Mouse (Mus musculus) MEL (cell line): ENCODE results near the gene Pla2g4b. TPM values are rescaled to one million over a fixed set of nuclear protein-coding genes. Genes with fewer than 3 reads are reported as not detected.

Experiments used
- DNase-seq: peaks from one replicate; pipeline ENCODE4 v3.0.0; 2011; ENCODE audit warnings: low read depth, low spot score
- H3K27ac ChIP-seq: 2 replicates; pipeline ENCODE4 v1.5.1; 2012; ENCODE audit warnings: low read depth, mild to moderate bottlenecking, control low read depth, low read length, moderate library complexity; ENCODE audit not compliant: control insufficient read depth
- H3K27me3 ChIP-seq, 2 experiments: fragments of 150-350 bp in 1 of 2; sonication (generic) in 1 of 2; 2 replicates each; pipeline ENCODE4 v1.6.1; 2012; ENCODE audit warnings: low read length in 2 of 2, mild to moderate bottlenecking in 2 of 2, improper control_type of control experiment in 1 of 2, moderate library complexity in 1 of 2; ENCODE audit not compliant: insufficient read depth in 2 of 2, control insufficient read depth in 1 of 2
- H3K36me3 ChIP-seq, 2 experiments: 2 replicates each; pipeline ENCODE4 v1.6.1; 2012 to 2014; ENCODE audit warnings: low read length in 2 of 2, improper control_type of control experiment in 1 of 2, inconsistent platforms in 1 of 2, mild to moderate bottlenecking in 1 of 2; ENCODE audit not compliant: insufficient read depth in 2 of 2, control insufficient read depth in 1 of 2
- H3K4me1 ChIP-seq, 2 experiments: fragments of 150-350 bp in 1 of 2; sonication (generic) in 1 of 2; 2 replicates each; pipeline ENCODE4 v1.6.1; 2012; ENCODE audit warnings: low read length in 2 of 2, improper control_type of control experiment in 1 of 2, mild to moderate bottlenecking in 1 of 2; ENCODE audit not compliant: insufficient read depth in 2 of 2, control insufficient read depth in 1 of 2
- H3K4me3 ChIP-seq, 2 experiments: fragments of 150-350 bp in 1 of 2; sonication (generic) in 1 of 2; 2 replicates each; pipeline ENCODE4 v1.5.1; 2012; ENCODE audit warnings: low read depth in 2 of 2, low read length in 2 of 2, mild to moderate bottlenecking in 2 of 2, moderate library complexity in 2 of 2, control low read depth in 1 of 2, improper control_type of control experiment in 1 of 2; ENCODE audit not compliant: control insufficient read depth in 1 of 2, insufficient read depth in 1 of 2
- H3K79me2 ChIP-seq: 2 replicates; pipeline ENCODE4 v1.6.1; 2012; ENCODE audit warnings: mild to moderate bottlenecking, low read length, moderate library complexity; ENCODE audit not compliant: control insufficient read depth, poor library complexity, insufficient read depth
- H3K9ac ChIP-seq: 2 replicates; pipeline ENCODE4 v1.6.1; 2012; ENCODE audit warnings: low read depth, mild to moderate bottlenecking, control low read depth, low read length, moderate library complexity; ENCODE audit not compliant: control insufficient read depth, poor library complexity, severe bottlenecking
- H3K9me3 ChIP-seq: fragments of 150-350 bp; sonication (generic); replicated peaks from 2 replicates; pipeline ENCODE4 v1.6.1; 2012; ENCODE audit warnings: mild to moderate bottlenecking, low read length, improper control_type of control experiment, moderate library complexity; ENCODE audit not compliant: insufficient read depth
- BHLHE40 ChIP-seq: IDR thresholded peaks from 2 replicates; pipeline ENCODE4 v1.6.1; 2012; ENCODE audit warnings: low read depth, mild to moderate bottlenecking, inconsistent platforms, low read length, improper control_type of control experiment, borderline replicate concordance
- CHD2 ChIP-seq: IDR thresholded peaks from 2 replicates; pipeline ENCODE4 v1.6.1; 2011; ENCODE audit warnings: low read length, improper control_type of control experiment
- ELF1 ChIP-seq: IDR thresholded peaks from 2 replicates; pipeline ENCODE4 v1.6.1; 2014; ENCODE audit warnings: low read depth, mild to moderate bottlenecking, inconsistent platforms, low read length, improper control_type of control experiment, moderate library complexity
- HCFC1 ChIP-seq: IDR thresholded peaks from 2 replicates; pipeline ENCODE4 v1.6.1; 2012; ENCODE audit warnings: low read depth, mild to moderate bottlenecking, inconsistent platforms, low read length, improper control_type of control experiment, moderate library complexity
- MAFK ChIP-seq: IDR thresholded peaks from 2 replicates; pipeline ENCODE4 v1.6.1; 2011; ENCODE audit warnings: low read depth, mild to moderate bottlenecking, low read length, improper control_type of control experiment, borderline replicate concordance
- MEF2A ChIP-seq: IDR thresholded peaks from 2 replicates; pipeline ENCODE4 v1.6.1; 2014; ENCODE audit warnings: low read depth, mild to moderate bottlenecking, inconsistent platforms, low read length, improper control_type of control experiment; ENCODE audit not compliant: poor library complexity, insufficient replicate concordance, severe bottlenecking; ENCODE audit errors: extremely low read depth
- MXI1 ChIP-seq: IDR thresholded peaks from 2 replicates; pipeline ENCODE4 v1.6.1; 2011; ENCODE audit warnings: mild to moderate bottlenecking, low read depth, low read length, improper control_type of control experiment
- MYC ChIP-seq: IDR thresholded peaks from 2 replicates; pipeline ENCODE4 v1.6.1; 2011; ENCODE audit warnings: low read depth, mild to moderate bottlenecking, low read length, improper control_type of control experiment, moderate library complexity
- NRF1 ChIP-seq: IDR thresholded peaks from 2 replicates; pipeline ENCODE4 v1.6.1; 2014; ENCODE audit warnings: low read depth, mild to moderate bottlenecking, inconsistent platforms, low read length, improper control_type of control experiment, moderate library complexity; ENCODE audit not compliant: poor library complexity, insufficient read depth, severe bottlenecking
- POLR2A ChIP-seq, 2 experiments: IDR thresholded peaks; 2 replicates each; pipeline ENCODE4 v1.6.1; 2011 to 2012; ENCODE audit warnings: low read length in 2 of 2, mild to moderate bottlenecking in 2 of 2, control low read depth in 1 of 2, improper control_type of control experiment in 1 of 2, low read depth in 1 of 2, moderate library complexity in 1 of 2; ENCODE audit not compliant: control insufficient read depth in 1 of 2, insufficient read depth in 1 of 2, poor library complexity in 1 of 2
- RAD21 ChIP-seq: IDR thresholded peaks from 2 replicates; pipeline ENCODE4 v1.6.1; 2011; ENCODE audit warnings: mild to moderate bottlenecking, low read depth, low read length, improper control_type of control experiment
- RCOR1 ChIP-seq: IDR thresholded peaks from 2 replicates; pipeline ENCODE4 v1.6.1; 2012; ENCODE audit warnings: low read depth, mild to moderate bottlenecking, inconsistent platforms, low read length, improper control_type of control experiment
- TAL1 ChIP-seq: IDR thresholded peaks from 2 replicates; pipeline ENCODE4 v1.6.1; 2012; ENCODE audit warnings: mild to moderate bottlenecking, inconsistent platforms, low read length, moderate library complexity, mixed read lengths
- UBTF ChIP-seq: IDR thresholded peaks from 2 replicates; pipeline ENCODE4 v1.6.1; 2012; ENCODE audit warnings: low read depth, mild to moderate bottlenecking, inconsistent platforms, low read length, improper control_type of control experiment, moderate library complexity, borderline replicate concordance; ENCODE audit not compliant: insufficient read depth
- USF1 ChIP-seq: IDR thresholded peaks from 2 replicates; pipeline ENCODE4 v1.6.1; 2014; ENCODE audit warnings: low read depth, mild to moderate bottlenecking, inconsistent platforms, low read length, improper control_type of control experiment, moderate library complexity
- USF2 ChIP-seq, 2 experiments: IDR thresholded peaks; 2 replicates each; pipeline ENCODE4 v1.6.1; 2011 to 2012; ENCODE audit warnings: improper control_type of control experiment in 2 of 2, low read length in 2 of 2, borderline replicate concordance in 1 of 2, inconsistent platforms in 1 of 2, low read depth in 1 of 2, mild to moderate bottlenecking in 1 of 2; ENCODE audit not compliant: insufficient read depth in 1 of 2
- ZC3H11A ChIP-seq: IDR thresholded peaks from 2 replicates; pipeline ENCODE4 v1.6.1; 2012; ENCODE audit warnings: low read depth, mild to moderate bottlenecking, inconsistent platforms, low read length, improper control_type of control experiment
- ZKSCAN1 ChIP-seq: IDR thresholded peaks from 2 replicates; pipeline ENCODE4 v1.6.1; 2012; ENCODE audit warnings: low read depth, mild to moderate bottlenecking, inconsistent platforms, low read length, improper control_type of control experiment, moderate library complexity
- ZMIZ1 ChIP-seq: IDR thresholded peaks from 2 replicates; pipeline ENCODE4 v1.6.1; 2012; ENCODE audit warnings: low read depth, mild to moderate bottlenecking, inconsistent platforms, low read length, improper control_type of control experiment, moderate library complexity
- polyA plus RNA-seq, 2 experiments: library from polyadenylated mRNA; stranded (reverse) in 1 of 2; unstranded in 1 of 2; fragments of >175 nt in 1 of 2; fragments of >200 nt in 1 of 2; gene quantifications; 2 replicates each; pipeline versions ENCODE4 v1.2.1 to v1.2.4; 2012; ENCODE audit warnings: low replicate concordance in 2 of 2, low read depth in 1 of 2; ENCODE audit not compliant: insufficient read length in 2 of 2, insufficient read depth in 1 of 2, missing spikeins in 1 of 2
- total RNA-seq: library from RNA; depleted of rRNA; stranded (reverse); fragments of 300-350 nt; gene quantifications from 2 replicates; pipeline ENCODE4 v1.2.3, GENCODE M21; 2012

Gene Pla2g4b
- total and polyA plus RNA-seq, 3 experiments, result 0.32 to 0.54 TPM; not detected in 1

DNA sequence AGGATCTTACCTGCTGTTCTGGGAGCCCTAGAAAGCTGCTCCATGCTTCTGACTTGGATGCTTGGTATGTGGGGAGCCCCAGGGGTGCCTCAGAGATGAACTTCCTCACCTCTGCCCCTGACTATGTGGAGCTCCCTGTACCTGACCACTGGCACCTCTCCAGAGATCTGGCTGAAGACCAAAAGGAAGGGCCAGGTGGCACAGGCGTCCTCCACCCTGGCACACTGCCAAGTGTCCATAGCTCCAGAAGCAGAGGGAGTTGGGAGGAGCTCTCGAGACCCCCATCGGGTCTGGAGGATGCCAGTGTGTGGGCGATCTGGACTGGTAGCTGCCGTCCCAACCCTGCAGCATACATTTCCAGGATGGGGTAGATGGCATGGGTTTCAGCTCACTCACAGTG is 509 bp downstream of the Pla2g4b start:
- no peak for TF ChIP-seq UBTF
- TF ChIP-seq MEF2A, result no peak
- no peak for TF ChIP-seq ZKSCAN1
- TF ChIP-seq NRF1, result no peak
- TF ChIP-seq TAL1, result no peak
- no peak for TF ChIP-seq MYC
- TF ChIP-seq BHLHE40, result no peak
- TF ChIP-seq ELF1, result no peak
- no peak for TF ChIP-seq MXI1
- no peak for TF ChIP-seq CHD2
- TF ChIP-seq HCFC1, result no peak
- TF ChIP-seq, all 39 proteins: peak for 0
- Histone ChIP-seq H3K9ac (no peak overlapping the region), H3K27me3 (no peaks in the 10 kb centered on the region), H3K9me3 (no peaks in the 10 kb centered on the region), H3K4me3 (no peak overlapping the region), H3K4me1 (0 out of 4 replicates have a peak, but pooled peaks cover 0 to 5% of the 10 kb centered on the region in 2 experiments), H3K36me3 (no peaks in the 10 kb centered on the region), H3K27ac (no peak overlapping the region), H3K79me2 (no peaks in the 10 kb centered on the region)
- DNase-seq, result no peak

DNA sequence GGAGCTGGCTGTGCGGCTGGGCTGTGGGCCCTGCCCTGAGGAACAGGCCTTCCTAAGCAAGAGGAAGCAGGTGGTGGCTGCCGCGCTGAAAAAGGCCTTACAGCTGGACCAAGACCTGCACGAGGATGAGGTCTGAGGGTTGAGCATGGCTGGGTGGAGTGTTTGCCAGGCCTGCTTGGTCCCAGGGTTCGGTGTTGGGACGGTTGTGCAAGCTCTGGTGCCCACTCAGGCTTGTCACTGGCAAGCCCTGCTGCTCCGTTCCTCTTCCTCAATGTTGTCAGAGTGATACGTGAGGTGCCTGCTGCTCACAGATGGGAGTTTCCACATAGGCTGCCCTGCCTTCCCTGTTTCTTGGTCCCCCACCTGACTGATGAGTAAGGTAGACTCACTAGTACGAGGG is 4.5 kb downstream of the Pla2g4b start:
- DNase-seq, result no peak

GRCm38 (mm10) chr2:120040991-120041390 is 7.8 kb downstream of the Pla2g4b start:
- no peak overlapping the region for H3K4me3 ChIP-seq
- no peak for DNase-seq
- H3K79me2 ChIP-seq, result no peaks in the 10 kb centered on the region
- H3K36me3 ChIP-seq, result no peaks in the 10 kb centered on the region
- H3K9me3 ChIP-seq, result no peaks in the 10 kb centered on the region
- H3K9ac ChIP-seq, result no peak overlapping the region
- H3K27ac ChIP-seq, result no peak overlapping the region
- no peaks in the 10 kb centered on the region for H3K27me3 ChIP-seq
- no peaks in the 10 kb centered on the region; a peak in 1 of 4 replicates for H3K4me1 ChIP-seq
- TF ChIP-seq ZC3H11A (no peak), RAD21 (no peak), NRF1 (no peak)

More for the DNA sequence above, 4.5 kb downstream of the Pla2g4b start:
- TF ChIP-seq RCOR1 (no peak), POLR2A (IDR thresholded peaks at IDR 0.05; ENCODE audit: control insufficient read depth in 1 of 2, insufficient read depth in 1 of 2, low read depth in 1 of 2, low read length in 2 of 2, poor library complexity in 1 of 2) (no peak), USF2 (IDR thresholded peaks at IDR 0.05; ENCODE audit: borderline replicate concordance in 1 of 2, insufficient read depth in 1 of 2, low read depth in 1 of 2, low read length in 2 of 2) (no peak), ZMIZ1 (no peak), ELF1 (no peak), ZC3H11A (no peak), UBTF (no peak), USF1 (no peak), MAFK (no peak)
- Histone ChIP-seq H3K4me1 (no peaks in the 10 kb centered on the region), H3K27me3 (no peaks in the 10 kb centered on the region), H3K27ac (no peak overlapping the region), H3K36me3 (no peaks in the 10 kb centered on the region), H3K9ac (no peak overlapping the region), H3K4me3 (no peak overlapping the region), H3K9me3 (no peaks in the 10 kb centered on the region), H3K79me2 (no peaks in the 10 kb centered on the region)
